Mouse (Mus musculus) heart, postnatal 0 days (tissue): ENCODE measurements around the gene Rrn3.

Source experiments
- CTCF ChIP-seq: IDR thresholded peaks from 2 replicates; pipeline ENCODE4 v1.5.1; 2016; ENCODE audit warnings: antibody characterized with exemption, control low read depth, low read depth
- EP300 ChIP-seq: IDR thresholded peaks from 2 replicates; pipeline ENCODE4 v1.6.1; 2016; ENCODE audit warnings: antibody characterized with exemption, low read depth

DNA sequence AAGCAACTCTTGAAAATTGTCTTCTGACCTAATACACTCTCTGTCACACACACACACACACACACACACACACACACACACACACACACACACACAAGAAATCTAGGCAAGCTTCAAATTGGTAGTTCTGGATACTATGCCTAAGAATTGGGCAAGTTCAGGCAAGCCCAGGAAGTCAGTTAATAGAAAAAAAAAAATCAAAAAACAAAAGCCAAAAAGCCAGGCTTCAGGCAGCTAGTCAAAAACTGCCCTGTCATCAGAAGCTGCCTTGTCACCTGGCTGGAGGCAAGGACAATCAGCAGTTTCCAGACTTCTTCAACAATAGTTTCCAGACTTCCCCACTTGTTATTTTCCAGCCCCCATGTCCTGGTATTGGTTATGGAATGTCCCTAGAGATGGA, 14.1 kb upstream of the Rrn3 start:
- no peak for TF ChIP-seq EP300
- TF ChIP-seq CTCF, result no peak
